Mouse (Mus musculus) forebrain, embryonic 16.5 days (tissue): ENCODE results near the gene Rccd1. TPM values are rescaled to one million over a fixed set of nuclear protein-coding genes. Genes with fewer than 3 reads are reported as not detected.

Experiments
- ATAC-seq: fragments of 200-750 bp; cut with Nextera tagmentation; 2 replicates; pipeline ENCODE4 v1.8.0; 2017; ENCODE audit warnings: mild to moderate bottlenecking, moderate library complexity
- H3K27ac ChIP-seq: fragments of 300-500 bp; sonication (generic); 2 replicates; pipeline ENCODE4 v1.5.1; 2014; ENCODE audit warnings: low read length, control low read depth
- H3K27me3 ChIP-seq: fragments of 300-500 bp; sonication (generic); replicated peaks from 2 replicates; pipeline ENCODE4 v1.6.1; 2014; ENCODE audit warnings: low read length; ENCODE audit not compliant: control insufficient read depth, insufficient read depth
- H3K36me3 ChIP-seq: fragments of 300-500 bp; sonication (generic); 2 replicates; pipeline ENCODE4 v1.6.1; 2014; ENCODE audit not compliant: control insufficient read depth, insufficient read depth
- H3K4me1 ChIP-seq: fragments of 300-500 bp; sonication (generic); replicated peaks from 2 replicates; pipeline ENCODE4 v1.6.1; 2014; ENCODE audit warnings: low read length; ENCODE audit not compliant: control insufficient read depth, insufficient read depth
- H3K4me2 ChIP-seq: fragments of 300-500 bp; sonication (generic); 2 replicates; pipeline ENCODE4 v1.6.1; 2014; ENCODE audit warnings: mild to moderate bottlenecking, low read length, control low read depth
- H3K4me3 ChIP-seq: fragments of 300-500 bp; sonication (generic); replicated peaks from 2 replicates; pipeline ENCODE4 v1.5.1; 2014; ENCODE audit warnings: mild to moderate bottlenecking, low read length, control low read depth
- H3K9ac ChIP-seq: fragments of 300-500 bp; sonication (generic); replicated peaks from 2 replicates; pipeline ENCODE4 v1.6.1; 2014; ENCODE audit warnings: low read depth, low read length, control low read depth
- H3K9me3 ChIP-seq: fragments of 300-500 bp; sonication (generic); 2 replicates; pipeline ENCODE4 v1.6.1; 2016; ENCODE audit warnings: low read length; ENCODE audit not compliant: control insufficient read depth
- WGBS: fragments of 180-500 bp; shearing (Covaris S2); extraction: QIAGEN DNeasy Blood & Tissue Kit; methylation state at CpG from one replicate; pipeline ENCODE4 v1.1.7; 2014; 5-methylcytosine and 5-hydroxymethylcytosine counted together
- polyA plus RNA-seq: library from polyadenylated mRNA; unstranded; fragments of >200 nt; fragmentation: Nextera tagmentation; extraction: Ambion mirVana; gene quantifications from 2 replicates; pipeline ENCODE4 v1.2.1, GENCODE M21; 2015

Rccd1 gene
- polyA plus RNA-seq, 1 experiment from 2014 or later: 17.2 TPM

GRCm38 (mm10) chr7:80323336-80323735 lies 918 bp downstream of the Rccd1 start:
- WGBS: 18% methylated on average over 8 of the region's 8 CpGs
- peaks cover 26% of the 10 kb centered on the region for H3K36me3 ChIP-seq
- no peak for ATAC-seq

DNA sequence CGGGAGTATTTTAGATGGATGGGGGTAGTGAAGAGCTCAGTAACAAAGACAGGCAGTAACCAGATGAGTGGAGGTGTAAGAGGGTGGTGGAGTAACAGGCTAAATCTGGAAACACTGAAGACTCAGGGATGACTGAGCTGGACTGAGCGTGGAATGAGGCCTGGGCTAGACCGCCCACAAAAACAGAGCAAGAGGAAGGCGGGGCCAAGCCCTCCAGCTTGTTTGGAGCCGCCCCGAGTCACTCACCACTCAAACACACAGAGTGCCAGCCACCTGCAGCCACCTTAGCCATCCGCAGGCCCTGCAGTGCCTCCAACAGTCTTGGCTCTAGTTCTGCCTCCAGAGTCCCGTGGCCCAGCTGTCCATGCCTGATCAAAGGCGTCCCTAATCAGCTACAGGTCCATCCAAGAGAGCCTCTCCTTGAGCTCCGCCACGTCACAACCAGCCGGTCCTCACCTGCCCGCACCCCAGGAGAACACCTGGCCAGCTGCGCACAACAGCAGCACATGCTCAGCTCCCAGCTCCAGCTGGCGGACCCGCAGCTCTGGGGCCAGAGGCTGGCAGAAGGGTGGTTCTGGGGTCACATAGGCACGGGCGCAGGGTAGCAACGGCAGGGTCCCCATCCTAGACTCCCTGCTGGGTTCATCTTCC lies 4.3 kb downstream of the Rccd1 start:
- no peaks in the 10 kb centered on the region for H3K27me3 ChIP-seq
- H3K27ac ChIP-seq: no peak overlapping the region
- no peak overlapping the region for H3K4me2 ChIP-seq
- H3K9me3 ChIP-seq: no peaks in the 10 kb centered on the region
- no peaks in the 10 kb centered on the region for H3K36me3 ChIP-seq
- H3K4me3 ChIP-seq: no peak overlapping the region
- 86% methylated on average over 19 of the region's 19 CpGs for WGBS
- peaks cover 15% of the 10 kb centered on the region for H3K4me1 ChIP-seq
- no peak for ATAC-seq
- no peak overlapping the region for H3K9ac ChIP-seq

More at GRCm38 (mm10) chr7:80323336-80323735, 918 bp downstream of the Rccd1 start:
- peaks cover 18% of the 10 kb centered on the region for H3K4me1 ChIP-seq
- peak overlapping the region; percentile 60 for H3K4me2 ChIP-seq
- peak overlapping the region; percentile 96 for H3K27ac ChIP-seq
- no peaks in the 10 kb centered on the region for H3K27me3 ChIP-seq
- H3K9me3 ChIP-seq: no peaks in the 10 kb centered on the region
- peak overlapping the region; percentile 48 for H3K9ac ChIP-seq
- H3K4me3 ChIP-seq: peak overlapping the region; percentile 79

- no peak overlapping the region for H3K4me3 ChIP-seq
- H3K36me3 ChIP-seq: no peaks in the 10 kb centered on the region
- no peaks in the 10 kb centered on the region for H3K27me3 ChIP-seq
- no peak for ATAC-seq
- WGBS: 86% methylated on average over 4 of the region's 4 CpGs
- no peaks in the 10 kb centered on the region for H3K9me3 ChIP-seq
- no peak overlapping the region for H3K4me2 ChIP-seq
- H3K4me1 ChIP-seq: peaks cover 14% of the 10 kb centered on the region
- H3K9ac ChIP-seq: no peak overlapping the region
- H3K27ac ChIP-seq: no peak overlapping the region
Observed at GRCm38 (mm10) chr7:80318670-80319069, 5.6 kb downstream of the Rccd1 start.

- Histone ChIP-seq H3K27me3 (no peaks in the 10 kb centered on the region), H3K27ac (no peak overlapping the region), H3K9ac (no peak overlapping the region), H3K36me3 (no peaks in the 10 kb centered on the region), H3K4me1 (peaks cover 4% of the 10 kb centered on the region), H3K4me2 (no peak overlapping the region), H3K4me3 (no peak overlapping the region), H3K9me3 (no peaks in the 10 kb centered on the region)
- no peak for ATAC-seq
- WGBS: 63% methylated on average over 1 of the region's 1 CpGs
Observed at GRCm38 (mm10) chr7:80317439-80318115, 6.7 kb downstream of the Rccd1 start.

GRCm38 (mm10) chr7:80315733-80316132 lies 8.5 kb downstream of the Rccd1 start:
- H3K4me1 ChIP-seq: no peaks in the 10 kb centered on the region
- no peak for ATAC-seq
- H3K4me3 ChIP-seq: no peak overlapping the region
- H3K36me3 ChIP-seq: no peaks in the 10 kb centered on the region
- no peaks in the 10 kb centered on the region for H3K27me3 ChIP-seq
- no peak overlapping the region for H3K9ac ChIP-seq
- no peak overlapping the region for H3K4me2 ChIP-seq
- H3K9me3 ChIP-seq: no peaks in the 10 kb centered on the region
- WGBS: 81% methylated on average over 2 of the region's 2 CpGs
- no peak overlapping the region for H3K27ac ChIP-seq

- no peak overlapping the region for H3K9ac ChIP-seq
- no peak overlapping the region for H3K4me3 ChIP-seq
- no peak overlapping the region for H3K4me2 ChIP-seq
- no peaks in the 10 kb centered on the region for H3K36me3 ChIP-seq
- H3K4me1 ChIP-seq: no peaks in the 10 kb centered on the region
- 74% methylated on average over 7 of the region's 7 CpGs for WGBS
- H3K27ac ChIP-seq: no peak overlapping the region
- no peaks in the 10 kb centered on the region for H3K27me3 ChIP-seq
- no peak for ATAC-seq
- H3K9me3 ChIP-seq: no peaks in the 10 kb centered on the region
Observed at GRCm38 (mm10) chr7:80310771-80311170, 13.5 kb downstream of the Rccd1 start.

DNA sequence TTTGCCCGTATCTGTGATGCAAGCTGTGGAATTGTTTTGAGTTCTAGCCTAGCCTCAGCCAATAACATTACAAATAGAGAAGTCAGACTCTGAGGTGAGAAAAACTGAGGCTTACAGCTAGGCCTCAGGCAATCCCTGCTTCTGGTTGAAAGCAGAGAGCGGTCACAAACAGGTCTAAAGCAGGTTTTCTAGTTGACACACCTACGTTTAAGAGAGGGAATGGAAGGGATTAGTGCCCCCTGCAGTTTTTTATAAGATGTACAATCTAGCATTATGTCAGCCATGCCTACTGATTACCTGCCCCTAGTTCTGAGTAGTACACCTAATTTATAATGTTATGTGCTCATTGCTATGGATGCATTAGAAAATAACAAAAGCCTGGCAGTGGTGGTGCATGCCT lies 16.5 kb downstream of the Rccd1 start:
- H3K9me3 ChIP-seq: no peaks in the 10 kb centered on the region
- H3K27me3 ChIP-seq: no peaks in the 10 kb centered on the region
- ATAC-seq: no peak
- no peak overlapping the region for H3K4me2 ChIP-seq
- WGBS: 69% methylated on average over 3 of the region's 3 CpGs
- no peak overlapping the region for H3K9ac ChIP-seq
- H3K27ac ChIP-seq: no peak overlapping the region
- 0 out of 2 replicates have a peak, but pooled peaks cover 4% of the 10 kb centered on the region for H3K36me3 ChIP-seq
- H3K4me1 ChIP-seq: no peaks in the 10 kb centered on the region
- H3K4me3 ChIP-seq: no peak overlapping the region

DNA sequence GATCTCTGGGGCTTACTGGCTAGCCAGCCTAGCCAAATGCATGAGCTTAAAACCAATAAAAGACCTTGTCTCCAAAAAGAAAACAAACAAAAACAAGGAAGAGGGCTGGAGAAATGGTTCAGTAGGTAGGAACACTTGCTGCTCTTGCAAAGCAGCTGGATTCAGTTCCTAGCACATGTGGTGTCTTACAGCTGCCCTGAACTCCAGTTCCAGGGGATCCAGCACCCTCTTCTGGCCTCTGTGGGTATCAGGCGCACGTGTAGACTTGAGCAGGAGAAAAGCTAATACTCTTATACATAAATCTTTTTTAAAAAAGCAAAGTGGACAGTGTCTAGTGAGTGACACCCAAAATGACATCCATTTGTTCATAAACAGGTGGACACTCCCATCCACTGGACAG lies 22.7 kb downstream of the Rccd1 start:
- Histone ChIP-seq H3K27me3 (no peaks in the 10 kb centered on the region), H3K4me3 (no peak overlapping the region), H3K4me2 (no peak overlapping the region), H3K4me1 (peaks cover 3% of the 10 kb centered on the region), H3K36me3 (0 out of 2 replicates have a peak, but pooled peaks cover 4% of the 10 kb centered on the region), H3K27ac (no peak overlapping the region), H3K9ac (no peak overlapping the region), H3K9me3 (no peaks in the 10 kb centered on the region)
- ATAC-seq: no peak
- WGBS: 87% methylated on average over 2 of the region's 2 CpGs

- WGBS: 86% methylated on average over 3 of the region's 3 CpGs
- peaks cover 10% of the 10 kb centered on the region for H3K4me1 ChIP-seq
- no peaks in the 10 kb centered on the region for H3K27me3 ChIP-seq
- H3K9ac ChIP-seq: no peak overlapping the region
- H3K4me3 ChIP-seq: no peak overlapping the region
- H3K4me2 ChIP-seq: no peak overlapping the region
- H3K27ac ChIP-seq: no peak overlapping the region
- no peaks in the 10 kb centered on the region for H3K36me3 ChIP-seq
- no peak for ATAC-seq
- H3K9me3 ChIP-seq: no peaks in the 10 kb centered on the region
Observed at GRCm38 (mm10) chr7:80299568-80299967, 24.7 kb downstream of the Rccd1 start.
